Mouse (Mus musculus) 416B (cell line): ENCODE measurements around the gene Nup107.
A peak's percentile ranks its signal among the peaks of the same experiment; 100 is the strongest.

ENCODE experiments used
- DNase-seq: peaks from one replicate; pipeline ENCODE4 v3.0.0; 2011; ENCODE audit warnings: low read depth

The Nup107 gene

GRCm38 (mm10) chr10:117777501-117778327 is 14.8 kb downstream of the Nup107 start:
- DNase-seq, result no peak

GRCm38 (mm10) chr10:117777103-117777470 is 15.4 kb downstream of the Nup107 start:
- no peak for DNase-seq

GRCm38 (mm10) chr10:117776281-117777102 is 16.0 kb downstream of the Nup107 start:
- DNase-seq, result no peak

- no peak for DNase-seq
Measured at GRCm38 (mm10) chr10:117775401-117776144, 16.9 kb downstream of the Nup107 start.

GRCm38 (mm10) chr10:117774817-117775120 is 17.7 kb downstream of the Nup107 start:
- DNase-seq, result no peak

GRCm38 (mm10) chr10:117774011-117774816 is 18.3 kb downstream of the Nup107 start:
- DNase-seq, result no peak

GRCm38 (mm10) chr10:117773106-117773720 is 19.3 kb downstream of the Nup107 start:
- DNase-seq, result no peak

GRCm38 (mm10) chr10:117772364-117773105 is 20.0 kb downstream of the Nup107 start:
- no peak for DNase-seq

- no peak for DNase-seq
Measured at GRCm38 (mm10) chr10:117771131-117771510, 21.4 kb downstream of the Nup107 start.

- DNase-seq, result no peak
Measured at GRCm38 (mm10) chr10:117770286-117771130, 22.0 kb downstream of the Nup107 start.

- DNase-seq, result no peak
Measured at GRCm38 (mm10) chr10:117769541-117770285, 22.8 kb downstream of the Nup107 start.

GRCm38 (mm10) chr10:117768141-117768440 is 24.4 kb downstream of the Nup107 start:
- no peak for DNase-seq

- no peak for DNase-seq
Measured at GRCm38 (mm10) chr10:117767286-117768140, 25.0 kb downstream of the Nup107 start.

- no peak for DNase-seq
Measured at GRCm38 (mm10) chr10:117766896-117767160, 25.7 kb downstream of the Nup107 start.

- no peak for DNase-seq
Measured at GRCm38 (mm10) chr10:117766111-117766895, 26.2 kb downstream of the Nup107 start.

- DNase-seq, result no peak
Measured at GRCm38 (mm10) chr10:117765116-117765894, 27.2 kb downstream of the Nup107 start.

- peak; percentile 28 for DNase-seq
Measured at GRCm38 (mm10) chr10:117764598-117764997, 27.9 kb downstream of the Nup107 start.
